Mouse (Mus musculus) myocyte (in vitro differentiated cells): Measurements from ENCODE around the gene Ica1.

Experiments
- CEBPB ChIP-seq: IDR thresholded peaks from 2 replicates; pipeline ENCODE4 v1.6.1; 2011; ENCODE audit warnings: mild to moderate bottlenecking, moderate library complexity; ENCODE audit not compliant: poor library complexity, insufficient read depth, severe bottlenecking
- E2F4 ChIP-seq: IDR thresholded peaks from one replicate; pipeline ENCODE4 v1.6.1; 2011; ENCODE audit warnings: mild to moderate bottlenecking, control low read depth, moderate library complexity; ENCODE audit not compliant: insufficient read depth
- MYOD1 ChIP-seq, 3 experiments: IDR thresholded peaks; one replicate each; pipeline ENCODE4 v1.6.1; 2011; ENCODE audit warnings: control low read depth in 2 of 3, low read depth in 2 of 3, mild to moderate bottlenecking in 2 of 3, moderate library complexity in 1 of 3; ENCODE audit not compliant: insufficient read length in 2 of 3, control insufficient read depth in 1 of 3
- POLR2A ChIP-seq: IDR thresholded peaks from one replicate; pipeline ENCODE4 v1.6.1; 2011; ENCODE audit warnings: low read depth, mild to moderate bottlenecking, control low read depth, moderate library complexity; ENCODE audit not compliant: insufficient read length
- POLR2AphosphoS2 ChIP-seq: IDR thresholded peaks from one replicate; pipeline ENCODE4 v1.6.1; 2011; ENCODE audit warnings: low read depth, control low read depth; ENCODE audit not compliant: insufficient read length
- SRF ChIP-seq: IDR thresholded peaks from one replicate; pipeline ENCODE4 v1.6.1; 2011; ENCODE audit warnings: low read depth; ENCODE audit not compliant: control insufficient read depth, insufficient read length
- TCF12 ChIP-seq: IDR thresholded peaks from one replicate; pipeline ENCODE4 v1.6.1; 2011; ENCODE audit warnings: mild to moderate bottlenecking, control low read depth; ENCODE audit not compliant: poor library complexity, insufficient read depth, severe bottlenecking

DNA sequence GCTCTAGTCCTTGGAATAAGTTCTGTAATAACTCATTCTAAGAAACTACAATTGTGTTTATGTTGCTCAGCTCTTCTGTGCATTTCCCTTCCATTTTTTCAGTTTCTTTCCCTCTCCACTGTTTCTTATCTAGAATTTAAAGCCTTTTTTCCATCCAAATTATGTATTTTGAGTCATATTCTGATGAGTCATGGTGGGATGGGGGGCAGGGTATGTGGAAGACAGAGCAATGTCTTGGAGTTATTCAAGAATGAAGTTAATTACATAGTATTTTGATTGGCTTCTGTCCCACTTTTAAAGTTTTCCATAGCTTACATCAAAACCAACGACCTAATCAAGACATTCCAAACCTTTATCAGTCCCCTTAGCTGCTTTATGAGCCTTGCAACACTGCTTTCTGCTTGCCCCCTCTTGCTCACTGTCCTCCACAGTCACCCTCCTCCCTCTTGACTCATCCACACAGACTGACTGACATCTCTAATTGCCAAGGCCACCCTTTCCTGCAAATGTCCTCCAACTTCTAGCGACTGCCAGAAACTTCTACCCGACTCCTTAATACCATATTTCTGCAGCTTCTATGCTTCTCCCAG, 24.4 kb upstream of the Ica1 start:
- TF ChIP-seq POLR2A = no peak
- no peak for TF ChIP-seq MYOD1 (IDR thresholded peaks at IDR 0.05; ENCODE audit: control insufficient read depth in 1 of 3, insufficient read length in 2 of 3, low read depth in 2 of 3)
- TF ChIP-seq POLR2AphosphoS2 = no peak
- no peak for TF ChIP-seq E2F4
- no peak for TF ChIP-seq TCF12
- no peak for TF ChIP-seq SRF
- peak; percentile 53; the same call in 1 of the 2 replicates for TF ChIP-seq CEBPB
